Mouse (Mus musculus) C2C12 (cell line): ENCODE measurements around the gene Rmnd1. TPM values are rescaled to one million over a fixed set of nuclear protein-coding genes. Genes with fewer than 3 reads are reported as not detected.

Source experiments
- H3K27me3 ChIP-seq: one replicate; pipeline ENCODE4 v1.6.1; 2011; ENCODE audit not compliant: control insufficient read depth, insufficient read depth, insufficient read length
- H3K36me3 ChIP-seq: one replicate; pipeline ENCODE4 v1.6.1; 2011; ENCODE audit not compliant: control insufficient read depth, insufficient read depth
- H3K4me3 ChIP-seq: one replicate; pipeline ENCODE4 v1.5.1; 2011; ENCODE audit warnings: mild to moderate bottlenecking, control low read depth; ENCODE audit not compliant: poor library complexity, insufficient read depth, severe bottlenecking
- H3K79me2 ChIP-seq: one replicate; pipeline ENCODE4 v1.6.1; 2011; ENCODE audit not compliant: control insufficient read depth, insufficient read depth
- H3K79me3 ChIP-seq: one replicate; pipeline ENCODE4 v1.6.1; 2011; ENCODE audit warnings: low read depth, control low read depth
- H3ac ChIP-seq: one replicate; pipeline ENCODE3; 2011; ENCODE audit warnings: low read depth; ENCODE audit not compliant: control insufficient read depth, insufficient read length
- CEBPB ChIP-seq: IDR thresholded peaks from one replicate; pipeline ENCODE4 v1.6.1; 2011; ENCODE audit warnings: low read depth, mild to moderate bottlenecking, control low read depth, moderate library complexity
- CTCF ChIP-seq: IDR thresholded peaks from one replicate; pipeline ENCODE4 v1.5.1; 2011; ENCODE audit not compliant: control insufficient read depth, insufficient read depth, insufficient read length
- FOSL1 ChIP-seq: IDR thresholded peaks from one replicate; pipeline ENCODE4 v1.8.0; 2011; ENCODE audit warnings: mild to moderate bottlenecking, low read length; ENCODE audit not compliant: poor library complexity, insufficient read depth, severe bottlenecking
- MAX ChIP-seq: IDR thresholded peaks from one replicate; pipeline ENCODE4 v1.6.1; 2011; ENCODE audit warnings: mild to moderate bottlenecking, control low read depth
- MYOD1 ChIP-seq: IDR thresholded peaks from one replicate; pipeline ENCODE4 v1.6.1; 2011; ENCODE audit warnings: low read depth; ENCODE audit not compliant: control insufficient read depth, insufficient read length
- MYOG ChIP-seq: IDR thresholded peaks from one replicate; pipeline ENCODE4 v1.6.1; 2011; ENCODE audit not compliant: control insufficient read depth, insufficient read length; ENCODE audit errors: extremely low read depth
- USF1 ChIP-seq: IDR thresholded peaks from one replicate; pipeline ENCODE4 v1.6.1; 2011; ENCODE audit warnings: low read depth, mild to moderate bottlenecking, control low read depth, moderate library complexity
- polyA plus RNA-seq: library from polyadenylated mRNA; unstranded; fragments of >200 nt; fragmentation: generic; extraction: Trizol; gene quantifications from one replicate; pipeline ENCODE4 v1.2.1, GENCODE M21; 2012; ENCODE audit warnings: missing spikeins

The Rmnd1 gene
- polyA plus RNA-seq, 1 experiment, result 11.1 TPM

DNA sequence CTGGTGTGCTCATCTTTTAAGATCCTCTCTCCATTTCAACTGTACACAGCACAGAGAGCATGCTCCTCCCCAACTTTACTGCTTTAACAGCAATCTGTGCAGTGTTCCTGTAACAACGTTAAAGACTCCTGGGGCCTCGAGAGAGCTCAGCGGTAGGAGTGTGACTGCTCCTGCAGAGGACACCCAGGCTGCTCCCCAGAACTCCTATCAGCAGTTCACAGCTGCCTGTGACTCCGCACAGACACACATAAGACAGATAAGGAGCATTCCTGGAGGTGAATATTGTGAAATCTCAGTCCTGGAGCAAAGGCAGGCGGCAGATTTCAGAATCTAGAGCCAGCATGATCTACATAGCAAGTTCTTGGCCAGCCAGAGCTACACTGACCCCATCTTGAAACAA is 26.7 kb downstream of the Rmnd1 start:
- no peak for TF ChIP-seq MYOD1
- TF ChIP-seq MYOG, result no peak
- TF ChIP-seq USF1, result no peak
- no peak for TF ChIP-seq MAX
- TF ChIP-seq CEBPB, result no peak
- TF ChIP-seq FOSL1, result no peak
- TF ChIP-seq CTCF, result no peak
- Histone ChIP-seq H3K79me3 (no peaks in the 10 kb centered on the region), H3K4me3 (no peak overlapping the region), H3ac (no peak overlapping the region), H3K36me3 (peaks cover 64% of the 10 kb centered on the region), H3K79me2 (peaks cover 10% of the 10 kb centered on the region), H3K27me3 (no peaks in the 10 kb centered on the region)

- H3K4me3 ChIP-seq, result no peak overlapping the region
- H3K36me3 ChIP-seq, result peaks cover 64% of the 10 kb centered on the region
- peaks cover 12% of the 10 kb centered on the region for H3K79me2 ChIP-seq
- peaks cover under 1% of the 10 kb centered on the region for H3K79me3 ChIP-seq
- H3ac ChIP-seq, result no peak overlapping the region
- TF ChIP-seq MYOG (no peak), FOSL1 (no peak), CTCF (no peak), USF1 (no peak), MYOD1 (no peak), MAX (no peak)
- H3K27me3 ChIP-seq, result no peaks in the 10 kb centered on the region
These were observed 27.2 kb downstream of the Rmnd1 start for GRCm38 (mm10) chr10:4404895-4405491.

GRCm38 (mm10) chr10:4398058-4398457 is 34.1 kb downstream of the Rmnd1 start:
- Histone ChIP-seq H3K27me3 (no peaks in the 10 kb centered on the region), H3K79me3 (peaks cover 59% of the 10 kb centered on the region), H3ac (no peak overlapping the region), H3K36me3 (peaks cover 62% of the 10 kb centered on the region), H3K79me2 (peaks cover 82% of the 10 kb centered on the region), H3K4me3 (no peak overlapping the region)
- no peak for TF ChIP-seq MYOD1
- TF ChIP-seq MYOG, result no peak
- TF ChIP-seq USF1, result no peak
- TF ChIP-seq CEBPB, result no peak

- Histone ChIP-seq H3K4me3 (no peak overlapping the region), H3K79me3 (peaks cover 85% of the 10 kb centered on the region), H3K79me2 (peaks cover 99% of the 10 kb centered on the region), H3K27me3 (no peaks in the 10 kb centered on the region), H3K36me3 (peaks cover 59% of the 10 kb centered on the region), H3ac (no peak overlapping the region)
- TF ChIP-seq USF1, result no peak
- no peak for TF ChIP-seq CEBPB
- TF ChIP-seq MYOD1, result no peak
These were observed 36.9 kb downstream of the Rmnd1 start for GRCm38 (mm10) chr10:4395321-4395720.

- Histone ChIP-seq H3K79me3 (peaks cover 87% of the 10 kb centered on the region), H3K79me2 (peaks cover 99% of the 10 kb centered on the region), H3K36me3 (peaks cover 42% of the 10 kb centered on the region), H3K4me3 (no peak overlapping the region), H3ac (no peak overlapping the region), H3K27me3 (no peaks in the 10 kb centered on the region)
- TF ChIP-seq MAX (no peak), MYOD1 (no peak), FOSL1 (no peak), CEBPB (no peak), USF1 (no peak), CTCF (no peak)
These were observed 40.3 kb downstream of the Rmnd1 start for GRCm38 (mm10) chr10:4391851-4392250.

GRCm38 (mm10) chr10:4391076-4391475 is 41.1 kb downstream of the Rmnd1 start:
- no peak overlapping the region for H3K4me3 ChIP-seq
- peaks cover 95% of the 10 kb centered on the region for H3K79me2 ChIP-seq
- no peak overlapping the region for H3ac ChIP-seq
- peaks cover 84% of the 10 kb centered on the region for H3K79me3 ChIP-seq
- peaks cover 37% of the 10 kb centered on the region for H3K36me3 ChIP-seq
- H3K27me3 ChIP-seq, result no peaks in the 10 kb centered on the region
- no peak for TF ChIP-seq MAX
- TF ChIP-seq FOSL1, result no peak
- no peak for TF ChIP-seq CEBPB
- no peak for TF ChIP-seq MYOD1
- no peak for TF ChIP-seq CTCF
- TF ChIP-seq MYOG, result no peak
- no peak for TF ChIP-seq USF1
